Mouse (Mus musculus): ENCODE results near the gene Syngr3. TPM values are rescaled to one million over a fixed set of nuclear protein-coding genes. Genes with fewer than 3 reads are reported as not detected.

Syngr3 gene
- polyA plus RNA-seq, 2 experiments: 0.06 to 0.08 TPM

DNA sequence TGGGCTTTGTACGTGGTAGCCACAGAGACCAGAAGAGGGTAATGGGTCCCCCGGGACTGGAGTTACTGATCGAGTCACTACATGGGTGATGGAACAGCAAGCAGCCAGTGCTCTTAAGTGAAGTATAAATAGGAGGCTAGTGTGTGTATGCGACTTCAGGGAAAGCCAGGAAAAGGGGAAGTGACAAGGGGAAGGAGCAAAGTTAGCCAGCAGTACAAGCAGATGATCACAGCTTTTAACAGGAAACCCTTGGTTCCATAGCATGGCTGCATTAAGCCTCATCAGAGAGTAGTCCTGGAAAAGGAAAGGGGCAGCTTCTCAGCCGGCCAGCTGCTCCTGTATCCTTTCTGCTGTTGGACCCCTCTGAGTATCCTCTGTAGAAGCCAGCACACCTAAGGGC lies 2.6 kb upstream of the Syngr3 start:
- Histone ChIP-seq H3K4me3 (ENCODE audit: insufficient read depth in 1 of 2, low read depth in 2 of 2, low read length in 2 of 2) (no peak overlapping the region), H3K9me3 (ENCODE audit: control insufficient read depth, low read length) (no peaks in the 10 kb centered on the region), H3K9ac (replicated peaks) (no peak overlapping the region), H3K4me1 (replicated peaks; ENCODE audit: control insufficient read depth in 2 of 2, insufficient read depth in 2 of 2, low read length in 1 of 2) (peaks cover 6 to 14% of the 10 kb centered on the region in 2 experiments), H3K36me3 (replicated peaks; ENCODE audit: control insufficient read depth, insufficient read depth, low read depth) (peaks cover 3% of the 10 kb centered on the region), H3K4me2 (ENCODE audit: low read depth) (no peak overlapping the region), H3K27me3 (ENCODE audit: control insufficient read depth, insufficient read depth, low read length) (peaks cover 39% of the 10 kb centered on the region), H3K27ac (no peak overlapping the region)
- DNase-seq (ENCODE audit: low read depth in 3 of 3, low spot score in 3 of 3) (no peak), ATAC-seq (ENCODE audit: insufficient read depth) (no peak)
- no peak for TF ChIP-seq EP300 (IDR thresholded peaks at IDR 0.05; ENCODE audit: low read depth)
- TF ChIP-seq CTCF (IDR thresholded peaks at IDR 0.05; ENCODE audit: low read depth): no peak
- WGBS (ENCODE audit: insufficient replicate concordance): 50% methylated on average over 5 of the region's 5 CpGs

DNA sequence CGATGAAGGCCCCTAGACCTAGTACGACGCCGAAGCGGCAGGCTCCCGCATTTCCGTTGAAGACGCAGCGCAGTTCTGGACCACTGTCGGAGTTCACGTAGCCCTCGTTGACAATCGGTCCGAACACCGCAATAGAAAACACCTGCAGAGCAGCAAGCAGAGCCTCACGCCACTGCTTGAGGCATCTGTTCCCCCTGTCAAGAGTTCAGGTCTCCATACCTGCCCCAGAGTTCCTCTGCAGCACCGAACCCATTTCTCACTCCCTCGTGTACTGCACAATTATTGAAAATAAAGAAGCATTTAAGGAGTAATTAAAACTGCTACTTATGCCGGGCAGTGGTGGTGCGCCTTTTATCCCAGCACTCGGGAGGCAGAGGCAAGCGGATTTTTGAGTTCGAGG lies 2.2 kb downstream of the Syngr3 start:
- Histone ChIP-seq H3K27me3 (ENCODE audit: control insufficient read depth, insufficient read depth, low read length) (peaks cover 41% of the 10 kb centered on the region), H3K27ac (no peak overlapping the region), H3K4me1 (replicated peaks; ENCODE audit: control insufficient read depth in 2 of 2, insufficient read depth in 2 of 2, low read length in 1 of 2) (peaks cover 3 to 10% of the 10 kb centered on the region in 2 experiments), H3K4me2 (ENCODE audit: low read depth) (peak overlapping the region; percentile 61), H3K9ac (replicated peaks) (no peak overlapping the region), H3K9me3 (ENCODE audit: control insufficient read depth, low read length) (no peaks in the 10 kb centered on the region), H3K4me3 (ENCODE audit: insufficient read depth in 1 of 2, low read depth in 2 of 2, low read length in 2 of 2) (peak overlapping the region; percentile 44 to 52), H3K36me3 (replicated peaks; ENCODE audit: control insufficient read depth, insufficient read depth, low read depth) (no peaks in the 10 kb centered on the region; the same call in 1 of the 2 replicates)
- DNase-seq (ENCODE audit: low read depth in 3 of 3, low spot score in 3 of 3) (no peak), ATAC-seq (ENCODE audit: insufficient read depth) (no peak)
- WGBS (ENCODE audit: insufficient replicate concordance): 19% methylated on average over 23 of the region's 23 CpGs
- no peak for TF ChIP-seq EP300 (IDR thresholded peaks at IDR 0.05; ENCODE audit: low read depth)
- TF ChIP-seq CTCF (IDR thresholded peaks at IDR 0.05; ENCODE audit: low read depth): no peak

DNA sequence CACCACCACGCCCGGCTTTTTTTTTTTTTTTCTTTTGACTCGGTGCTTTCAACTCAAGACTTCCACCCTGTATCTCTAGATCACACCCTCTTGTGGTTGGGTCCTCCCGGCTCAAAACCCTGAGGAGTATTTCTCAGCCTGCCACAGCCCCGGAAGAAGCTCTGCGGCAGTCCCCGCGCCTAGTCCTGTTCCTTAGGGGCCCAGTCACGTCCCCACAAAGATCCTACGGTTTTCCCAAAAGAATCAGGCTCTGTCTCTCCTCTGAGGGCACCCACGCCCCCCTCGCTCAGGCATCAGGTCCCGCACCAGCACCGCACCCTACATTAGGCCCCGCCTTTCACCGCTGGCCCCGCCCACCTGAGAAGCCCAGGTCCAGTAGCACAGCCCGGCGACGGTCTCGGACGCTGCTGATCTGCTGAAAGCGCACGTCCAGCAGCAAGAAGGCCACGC lies 2.6 kb downstream of the Syngr3 start:
- H3K36me3 ChIP-seq (replicated peaks; ENCODE audit: control insufficient read depth, insufficient read depth, low read depth): no peaks in the 10 kb centered on the region
- TF ChIP-seq CTCF (IDR thresholded peaks at IDR 0.05; ENCODE audit: low read depth) (no peak), EP300 (IDR thresholded peaks at IDR 0.05; ENCODE audit: low read depth) (no peak)
- WGBS (ENCODE audit: insufficient replicate concordance): under 1% methylated on average over 25 of the region's 25 CpGs
- H3K9ac ChIP-seq (replicated peaks): no peak overlapping the region
- no peaks in the 10 kb centered on the region for H3K9me3 ChIP-seq (ENCODE audit: control insufficient read depth, low read length)
- H3K4me2 ChIP-seq (ENCODE audit: low read depth): peak overlapping the region; percentile 61
- no peak overlapping the region for H3K27ac ChIP-seq
- DNase-seq (ENCODE audit: low read depth in 3 of 3, low spot score in 3 of 3) (peak in 1 of 3 experiments; percentile 37), ATAC-seq (ENCODE audit: insufficient read depth) (peak; percentile 67)
- H3K4me1 ChIP-seq (replicated peaks; ENCODE audit: control insufficient read depth in 2 of 2, insufficient read depth in 2 of 2, low read length in 1 of 2): peaks cover 3 to 10% of the 10 kb centered on the region in 2 experiments
- peak overlapping the region; percentile 44 to 52 for H3K4me3 ChIP-seq (ENCODE audit: insufficient read depth in 1 of 2, low read depth in 2 of 2, low read length in 2 of 2)
- peaks cover 41% of the 10 kb centered on the region for H3K27me3 ChIP-seq (ENCODE audit: control insufficient read depth, insufficient read depth, low read length)

DNA sequence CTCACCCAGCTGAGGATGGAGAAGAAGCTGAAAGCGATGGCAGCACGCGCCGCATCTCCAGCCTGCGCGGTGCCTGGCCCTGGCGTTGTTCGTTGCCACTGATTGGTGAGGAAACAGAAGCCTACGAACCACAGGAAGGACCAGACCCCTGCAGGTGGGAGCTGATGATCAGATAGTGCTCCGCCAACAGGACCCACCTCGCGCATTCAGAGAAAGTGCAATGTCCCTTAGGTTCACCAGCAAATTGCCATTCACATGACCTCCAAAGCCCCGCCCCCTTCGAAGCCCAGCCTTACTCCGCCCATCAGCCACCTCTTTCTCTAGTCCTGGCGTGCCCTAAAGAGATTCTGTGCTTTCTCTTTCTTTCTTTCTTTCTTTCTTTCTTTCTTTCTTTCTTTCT lies 3.2 kb downstream of the Syngr3 start:
- ATAC-seq (ENCODE audit: insufficient read depth) (peak; percentile 64; the same call in 1 of the 2 replicates), DNase-seq (ENCODE audit: low read depth in 3 of 3, low spot score in 3 of 3) (peak in 1 of 3 experiments; percentile 61)
- H3K27ac ChIP-seq: no peak overlapping the region
- H3K4me2 ChIP-seq (ENCODE audit: low read depth): peak overlapping the region; percentile 23; the same call in 1 of the 2 replicates
- no peaks in the 10 kb centered on the region for H3K36me3 ChIP-seq (replicated peaks; ENCODE audit: control insufficient read depth, insufficient read depth, low read depth)
- H3K27me3 ChIP-seq (ENCODE audit: control insufficient read depth, insufficient read depth, low read length): peaks cover 41% of the 10 kb centered on the region
- H3K4me3 ChIP-seq (ENCODE audit: insufficient read depth in 1 of 2, low read depth in 2 of 2, low read length in 2 of 2): no peak overlapping the region
- no peaks in the 10 kb centered on the region for H3K9me3 ChIP-seq (ENCODE audit: control insufficient read depth, low read length)
- TF ChIP-seq CTCF (IDR thresholded peaks at IDR 0.05; ENCODE audit: low read depth) (no peak), EP300 (IDR thresholded peaks at IDR 0.05; ENCODE audit: low read depth) (no peak)
- no peak overlapping the region for H3K9ac ChIP-seq (replicated peaks)
- H3K4me1 ChIP-seq (replicated peaks; ENCODE audit: control insufficient read depth in 2 of 2, insufficient read depth in 2 of 2, low read length in 1 of 2): peaks cover 3 to 10% of the 10 kb centered on the region in 2 experiments
- 37% methylated on average over 16 of the region's 16 CpGs for WGBS (ENCODE audit: insufficient replicate concordance)

DNA sequence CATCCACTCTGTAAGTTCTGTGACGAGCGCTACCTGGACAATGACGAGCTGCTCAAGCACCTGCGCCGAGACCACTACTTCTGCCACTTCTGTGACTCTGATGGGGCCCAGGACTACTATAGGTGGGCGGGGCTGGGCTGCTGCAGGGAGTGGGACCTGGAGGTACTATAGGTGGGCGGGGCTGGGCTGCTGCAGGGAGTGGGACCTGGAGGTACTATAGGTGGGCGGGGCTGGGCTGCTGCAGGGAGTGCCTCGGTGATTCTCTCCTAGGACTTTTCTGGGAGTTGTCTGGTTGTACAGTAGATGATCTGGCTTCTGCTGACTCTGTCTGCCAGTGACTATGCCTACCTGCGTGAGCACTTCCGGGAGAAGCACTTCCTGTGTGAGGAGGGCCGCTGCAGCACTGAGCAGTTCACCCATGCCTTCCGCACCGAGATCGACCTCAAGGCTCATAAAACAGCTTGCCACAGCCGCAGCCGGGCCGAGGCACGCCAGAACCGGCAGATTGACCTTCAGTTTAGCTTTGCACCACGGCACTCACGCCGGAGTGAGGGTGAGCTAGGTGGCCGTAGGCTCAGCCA lies 12.2 kb downstream of the Syngr3 start:
- Histone ChIP-seq H3K27me3 (ENCODE audit: control insufficient read depth, insufficient read depth, low read length) (no peaks in the 10 kb centered on the region), H3K4me2 (ENCODE audit: low read depth) (no peak overlapping the region), H3K9me3 (ENCODE audit: control insufficient read depth, low read length) (no peaks in the 10 kb centered on the region), H3K36me3 (replicated peaks; ENCODE audit: control insufficient read depth, insufficient read depth, low read depth) (peaks cover 33% of the 10 kb centered on the region), H3K9ac (replicated peaks) (no peak overlapping the region), H3K27ac (no peak overlapping the region), H3K4me3 (ENCODE audit: insufficient read depth in 1 of 2, low read depth in 2 of 2, low read length in 2 of 2) (no peak overlapping the region), H3K4me1 (replicated peaks; ENCODE audit: control insufficient read depth in 2 of 2, insufficient read depth in 2 of 2, low read length in 1 of 2) (peaks cover 0 to 2% of the 10 kb centered on the region in 2 experiments; a peak in 2 of 4 replicates)
- TF ChIP-seq CTCF (IDR thresholded peaks at IDR 0.05; ENCODE audit: low read depth) (no peak), EP300 (IDR thresholded peaks at IDR 0.05; ENCODE audit: low read depth) (no peak)
- no peak for DNase-seq (ENCODE audit: low read depth in 3 of 3, low spot score in 3 of 3)
- peak; percentile 47; the same call in 1 of the 2 replicates for ATAC-seq (ENCODE audit: insufficient read depth)
- WGBS (ENCODE audit: insufficient replicate concordance): 80% methylated on average over 24 of the region's 24 CpGs
